Mouse (Mus musculus) CH12.LX (cell line): ENCODE measurements around the gene Ncor2. TPM values are rescaled to one million over a fixed set of nuclear protein-coding genes. Genes with fewer than 3 reads are reported as not detected.

Experiments
- DNase-seq: peaks from one replicate; pipeline ENCODE4 v3.0.0-alpha.2; 2013; ENCODE audit errors: extremely low read depth
- H3K27ac ChIP-seq: 2 replicates; pipeline ENCODE4 v1.5.1; 2012; ENCODE audit warnings: low read depth, mild to moderate bottlenecking, control low read depth, moderate library complexity; ENCODE audit not compliant: insufficient read depth
- H3K27me3 ChIP-seq: replicated peaks from 2 replicates; pipeline ENCODE3; 2012; ENCODE audit warnings: inconsistent platforms
- H3K36me3 ChIP-seq, 2 experiments: replicated peaks in 1 of 2; 2 replicates each; pipeline versions ENCODE3 to v1.6.1; 2012; ENCODE audit warnings: inconsistent platforms in 1 of 2, low read length in 1 of 2, mild to moderate bottlenecking in 1 of 2, mixed read lengths in 1 of 2, moderate library complexity in 1 of 2; ENCODE audit not compliant: control insufficient read depth in 1 of 2, insufficient read depth in 1 of 2
- H3K4me1 ChIP-seq, 2 experiments: 2 replicates each; pipeline ENCODE4 v1.6.1; 2012; ENCODE audit warnings: inconsistent platforms in 1 of 2, moderate library complexity in 1 of 2; ENCODE audit not compliant: insufficient read depth in 2 of 2, control insufficient read depth in 1 of 2
- H3K4me2 ChIP-seq: 2 replicates; pipeline ENCODE4 v1.6.1; 2012; ENCODE audit warnings: low read depth, mild to moderate bottlenecking, control low read depth; ENCODE audit not compliant: poor library complexity, insufficient read depth, severe bottlenecking
- H3K4me3 ChIP-seq, 3 experiments: fragments of 150-350 bp in 1 of 3; sonication (generic) in 1 of 3; replicated peaks in 1 of 3; 2 replicates each; pipeline versions ENCODE3 to v1.5.1; 2011 to 2012; ENCODE audit warnings: low read depth in 2 of 3, low read length in 2 of 3, mild to moderate bottlenecking in 2 of 3, moderate library complexity in 2 of 3, control low read depth in 1 of 3, improper control_type of control experiment in 1 of 3, inconsistent platforms in 1 of 3, mixed read lengths in 1 of 3; ENCODE audit not compliant: poor library complexity in 1 of 3
- H3K79me2 ChIP-seq: replicated peaks from 2 replicates; pipeline ENCODE4 v1.6.1; 2012; ENCODE audit warnings: mild to moderate bottlenecking, moderate library complexity; ENCODE audit not compliant: control insufficient read depth, poor library complexity, insufficient read depth, severe bottlenecking; ENCODE audit errors: extremely low read depth
- H3K9ac ChIP-seq: 2 replicates; pipeline ENCODE4 v1.6.1; 2012; ENCODE audit warnings: low read depth, mild to moderate bottlenecking, control low read depth, moderate library complexity; ENCODE audit not compliant: insufficient read depth
- H3K9me3 ChIP-seq: replicated peaks from 2 replicates; pipeline ENCODE3; 2012; ENCODE audit warnings: low read length, inconsistent platforms, mixed read lengths
- CHD1 ChIP-seq: IDR thresholded peaks from 2 replicates; pipeline ENCODE4 v1.6.1; 2012; ENCODE audit warnings: low read depth, low read length, improper control_type of control experiment, inconsistent platforms
- CHD2 ChIP-seq: IDR thresholded peaks from 2 replicates; pipeline ENCODE4 v1.6.1; 2011; ENCODE audit warnings: low read length, improper control_type of control experiment
- CTCF ChIP-seq, 2 experiments: IDR thresholded peaks in 1 of 2; conservative IDR thresholded peaks in 1 of 2; 2 replicates each; pipeline ENCODE4 v1.5.1; 2011 to 2012; ENCODE audit warnings: low read depth in 2 of 2, low read length in 2 of 2, improper control_type of control experiment in 1 of 2, inconsistent platforms in 1 of 2, mild to moderate bottlenecking in 1 of 2, moderate library complexity in 1 of 2
- E2F4 ChIP-seq: IDR thresholded peaks from 2 replicates; pipeline ENCODE4 v1.6.1; 2011; ENCODE audit warnings: low read depth, low read length, improper control_type of control experiment; ENCODE audit not compliant: insufficient replicate concordance
- ETS1 ChIP-seq: conservative IDR thresholded peaks from 2 replicates; pipeline ENCODE4 v1.6.1; 2012; ENCODE audit warnings: low read depth, mild to moderate bottlenecking, inconsistent platforms, low read length, improper control_type of control experiment, moderate library complexity
- KAT2A ChIP-seq: IDR thresholded peaks from 2 replicates; pipeline ENCODE4 v1.6.1; 2012; ENCODE audit warnings: low read length, improper control_type of control experiment, inconsistent platforms; ENCODE audit not compliant: insufficient replicate concordance
- MAX ChIP-seq: IDR thresholded peaks from 2 replicates; pipeline ENCODE4 v1.6.1; 2011; ENCODE audit warnings: low read length, improper control_type of control experiment
- MXI1 ChIP-seq: IDR thresholded peaks from 2 replicates; pipeline ENCODE4 v1.6.1; 2011; ENCODE audit warnings: mild to moderate bottlenecking, low read depth, low read length, improper control_type of control experiment
- MYC ChIP-seq: IDR thresholded peaks from 2 replicates; pipeline ENCODE4 v1.6.1; 2011; ENCODE audit warnings: low read depth, mild to moderate bottlenecking, improper control_type of control experiment, low read length
- NELFE ChIP-seq: IDR thresholded peaks from 2 replicates; pipeline ENCODE4 v1.6.1; 2011; ENCODE audit warnings: low read depth, low read length, improper control_type of control experiment
- NRF1 ChIP-seq: IDR thresholded peaks from 2 replicates; pipeline ENCODE4 v1.6.1; 2014; ENCODE audit warnings: low read depth, mild to moderate bottlenecking, inconsistent platforms, low read length, improper control_type of control experiment, moderate library complexity
- PAX5 ChIP-seq: IDR thresholded peaks from 2 replicates; pipeline ENCODE4 v1.6.1; 2012; ENCODE audit warnings: low read length, inconsistent platforms, mixed read lengths
- POLR2A ChIP-seq: IDR thresholded peaks from 2 replicates; pipeline ENCODE4 v1.6.1; 2011; ENCODE audit warnings: low read depth, mild to moderate bottlenecking, improper control_type of control experiment, low read length
- POLR2AphosphoS2 ChIP-seq: IDR thresholded peaks from 2 replicates; pipeline ENCODE4 v1.6.1; 2011; ENCODE audit warnings: low read depth, low read length, improper control_type of control experiment
- RAD21 ChIP-seq: IDR thresholded peaks from 2 replicates; pipeline ENCODE4 v1.6.1; 2011; ENCODE audit warnings: low read depth, mild to moderate bottlenecking, low read length, improper control_type of control experiment, moderate library complexity
- RCOR1 ChIP-seq: conservative IDR thresholded peaks from 2 replicates; pipeline ENCODE4 v1.6.1; 2012; ENCODE audit warnings: low read depth, mild to moderate bottlenecking, inconsistent platforms, low read length, improper control_type of control experiment
- SIN3A ChIP-seq: IDR thresholded peaks from 2 replicates; pipeline ENCODE4 v1.6.1; 2012; ENCODE audit warnings: low read length, improper control_type of control experiment, inconsistent platforms
- TBP ChIP-seq: conservative IDR thresholded peaks from 2 replicates; pipeline ENCODE4 v1.6.1; 2011; ENCODE audit warnings: low read depth, low read length, improper control_type of control experiment
- TCF12 ChIP-seq: IDR thresholded peaks from 2 replicates; pipeline ENCODE4 v1.6.1; 2014; ENCODE audit warnings: low read depth, mild to moderate bottlenecking, inconsistent platforms, low read length, improper control_type of control experiment
- USF1 ChIP-seq: IDR thresholded peaks from 2 replicates; pipeline ENCODE4 v1.6.1; 2014; ENCODE audit warnings: low read depth, mild to moderate bottlenecking, inconsistent platforms, low read length, improper control_type of control experiment
- USF2 ChIP-seq: conservative IDR thresholded peaks from 2 replicates; pipeline ENCODE4 v1.6.1; 2011; ENCODE audit warnings: low read depth, low read length, improper control_type of control experiment
- ZMIZ1 ChIP-seq: IDR thresholded peaks from 2 replicates; pipeline ENCODE4 v1.6.1; 2012; ENCODE audit warnings: low read depth, mild to moderate bottlenecking, inconsistent platforms, low read length, improper control_type of control experiment
- dilution Hi-C: fragments of 300-500 bp; cut with MboI; formaldehyde crosslinking; loops from 2 replicates; pipeline ENCODE4 v1.14.3; 2020; ENCODE audit warnings: low sequenced_read_pairs; ENCODE audit not compliant: extremely low pct_unique_long_range_greater_than_20kb, extremely low pct_ligation_motif_present
- in situ Hi-C: fragments of 300-500 bp; cut with MboI; formaldehyde crosslinking; loops from 3 replicates; pipeline ENCODE4 v1.14.3; 2019; ENCODE audit warnings: low sequenced_read_pairs, low pct_ligation_motif_present, low pct_unique_long_range_greater_than_20kb, mixed read lengths
- polyA plus RNA-seq: library from polyadenylated mRNA; unstranded; fragments of >175 nt; gene quantifications from 2 replicates; pipeline ENCODE4 v1.2.1, GENCODE M21; 2012; ENCODE audit warnings: low read depth; ENCODE audit not compliant: insufficient read length
- total RNA-seq, 2 experiments: library from RNA; depleted of rRNA; stranded (reverse); fragments of 300-350 nt in 1 of 2; fragments of >200 nt in 1 of 2; gene quantifications; 2 replicates each; pipeline ENCODE4 v1.2.3; 2012 to 2014

The Ncor2 gene
- total and polyA plus RNA-seq, 3 experiments = 3.9 to 44.7 (median 10.8) TPM

DNA sequence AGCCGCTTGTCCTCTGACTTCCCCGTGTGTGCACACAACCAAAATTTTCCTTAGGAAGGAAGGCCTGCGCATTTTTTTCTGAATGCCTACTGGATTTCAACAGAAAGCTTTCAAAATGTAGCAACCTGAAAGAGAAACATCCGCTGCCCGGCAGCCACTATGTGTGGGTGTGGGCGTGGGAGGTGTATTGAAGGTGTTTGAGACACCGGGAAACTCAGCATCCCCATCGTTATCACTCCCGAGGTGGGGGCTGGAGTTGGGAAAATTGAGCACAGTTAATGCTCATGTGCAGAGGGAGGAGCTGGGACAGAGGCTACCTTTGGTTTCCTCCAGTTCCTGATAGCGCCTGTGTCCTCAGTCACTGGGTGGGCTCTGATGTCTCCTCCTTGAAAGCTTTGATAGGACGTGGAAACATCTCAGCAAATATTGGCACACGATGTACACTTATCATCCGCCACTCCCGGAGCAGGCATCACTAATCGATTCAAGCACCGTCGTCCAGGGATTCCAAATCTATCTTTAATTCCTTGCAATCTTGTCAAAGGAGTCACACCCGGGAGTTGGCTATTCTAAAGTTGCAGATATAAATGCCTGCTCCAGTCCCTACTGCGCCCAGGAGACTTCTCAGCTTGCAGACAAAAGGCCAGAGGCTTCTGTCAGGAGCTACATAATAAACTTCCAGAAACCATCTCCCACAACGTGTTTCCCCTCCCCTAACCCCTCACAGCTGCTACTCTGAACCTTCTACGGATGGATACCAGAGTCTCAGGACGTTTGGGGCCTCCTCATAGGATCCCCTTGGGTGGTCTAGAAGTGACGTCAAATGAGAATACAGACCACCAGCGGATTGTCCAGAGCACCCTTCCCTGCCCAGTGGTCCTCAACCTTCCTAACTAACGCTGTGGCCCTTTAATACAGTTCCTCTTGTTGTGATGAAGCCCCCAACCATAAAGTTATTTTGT lies 14.7 kb upstream of the Ncor2 start:
- TF ChIP-seq USF2 (no peak), USF1 (no peak), POLR2A (no peak), ZMIZ1 (no peak), RAD21 (no peak), CHD1 (no peak), RCOR1 (no peak)
- no peak overlapping the region for H3K4me2 ChIP-seq
- no peak for DNase-seq
- H3K27me3 ChIP-seq = peaks cover 4% of the 10 kb centered on the region
- no peak overlapping the region for H3K4me3 ChIP-seq
- no peaks in the 10 kb centered on the region for H3K36me3 ChIP-seq
- H3K27ac ChIP-seq = no peak overlapping the region
- peaks cover 0 to 21% of the 10 kb centered on the region in 2 experiments; a peak in 2 of 4 replicates for H3K4me1 ChIP-seq
- H3K9ac ChIP-seq = no peak overlapping the region
- dilution Hi-C loops (no loop called here), in situ Hi-C loops (no loop called here)
- peaks cover 3% of the 10 kb centered on the region for H3K9me3 ChIP-seq
- H3K79me2 ChIP-seq = no peaks in the 10 kb centered on the region

DNA sequence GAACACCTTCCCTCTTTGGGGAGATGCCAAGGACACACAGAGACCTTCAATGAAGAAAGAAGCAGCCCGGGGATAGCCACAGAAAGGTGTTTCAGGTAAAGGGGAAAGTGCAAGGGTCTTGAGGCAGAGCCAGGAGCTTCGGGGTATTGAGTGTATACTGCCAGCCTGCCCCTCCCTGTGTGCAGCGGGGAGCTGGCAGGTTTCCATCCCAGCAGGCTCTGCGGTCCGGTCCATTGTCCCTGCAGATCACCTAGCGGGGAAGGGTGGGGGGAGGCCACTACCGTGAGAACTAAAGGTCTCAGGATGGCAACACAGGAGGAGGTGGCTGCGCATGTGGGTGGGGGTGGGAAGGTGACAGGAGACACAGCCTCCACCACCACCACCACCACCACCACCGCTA lies 12.6 kb upstream of the Ncor2 start:
- Histone ChIP-seq H3K9ac (no peak overlapping the region), H3K36me3 (no peaks in the 10 kb centered on the region), H3K9me3 (peaks cover 8% of the 10 kb centered on the region), H3K27ac (no peak overlapping the region), H3K4me1 (peaks cover 2 to 28% of the 10 kb centered on the region in 2 experiments; a peak in 2 of 4 replicates), H3K4me2 (no peak overlapping the region), H3K27me3 (no peaks in the 10 kb centered on the region), H3K4me3 (no peak overlapping the region), H3K79me2 (no peaks in the 10 kb centered on the region)
- dilution Hi-C loops (no loop called here), in situ Hi-C loops (no loop called here)
- no peak for TF ChIP-seq E2F4
- no peak for TF ChIP-seq TCF12
- TF ChIP-seq NELFE = no peak
- no peak for TF ChIP-seq MYC
- no peak for TF ChIP-seq SIN3A
- no peak for TF ChIP-seq PAX5
- no peak for TF ChIP-seq NRF1
- TF ChIP-seq CTCF (conservative IDR thresholded peaks at IDR 0.05 in 1 of 2, IDR thresholded peaks at IDR 0.05 in 1 of 2; ENCODE audit: low read depth in 2 of 2, low read length in 2 of 2) = no peak
- TF ChIP-seq ETS1 = no peak
- TF ChIP-seq TBP = no peak
- no peak for TF ChIP-seq POLR2AphosphoS2
- no peak for TF ChIP-seq CHD2
- TF ChIP-seq CHD1 = no peak
- no peak for TF ChIP-seq MXI1
- TF ChIP-seq MAX = no peak
- TF ChIP-seq KAT2A = no peak
- no peak for DNase-seq
